Mouse (Mus musculus) small intestine, adult 2 months (tissue): Measurements from ENCODE around the gene Rad1.

Experiments
- CTCF ChIP-seq: fragments of 200-500 bp; IDR thresholded peaks from 2 replicates; pipeline ENCODE4 v1.5.1; 2012; ENCODE audit warnings: low read depth, mild to moderate bottlenecking, control low read depth, inconsistent platforms, low read length, moderate library complexity, mixed read lengths; ENCODE audit not compliant: insufficient replicate concordance, insufficient read length; ENCODE audit errors: extremely low read depth
- POLR2A ChIP-seq: fragments of 200-500 bp; IDR thresholded peaks from 2 replicates; pipeline ENCODE4 v1.6.1; 2012; ENCODE audit warnings: low read depth, mild to moderate bottlenecking, control low read depth, inconsistent platforms, low read length, moderate library complexity

- TF ChIP-seq CTCF, result no peak
- no peak for TF ChIP-seq POLR2A
Observed at GRCm38 (mm10) chr15:10495944-10496343, 10.1 kb downstream of the Rad1 start.
